Mouse (Mus musculus) limb, embryonic 14.5 days (tissue): Measurements from ENCODE around the gene Nxpe4. TPM values are rescaled to one million over a fixed set of nuclear protein-coding genes. Genes with fewer than 3 reads are reported as not detected.
A peak's percentile ranks its signal among the peaks of the same experiment; 100 is the strongest.

ENCODE experiments used
- ATAC-seq: fragments of 200-750 bp; cut with Nextera tagmentation; 2 replicates; pipeline ENCODE4 v1.8.0; 2017; ENCODE audit warnings: low read depth, moderate number of reproducible peaks, moderate TSS enrichment; ENCODE audit not compliant: low FRiP score
- DNase-seq: peaks from one replicate; pipeline ENCODE4 v3.0.0-alpha.2; 2015; ENCODE audit warnings: low spot score
- H3K27ac ChIP-seq: fragments of 300-500 bp; sonication (generic); replicated peaks from 2 replicates; pipeline ENCODE4 v1.5.1; 2014; ENCODE audit warnings: low read depth, mild to moderate bottlenecking, low read length, moderate library complexity, mixed read lengths
- H3K27me3 ChIP-seq: fragments of 300-500 bp; sonication (generic); 2 replicates; pipeline ENCODE4 v1.6.1; 2014; ENCODE audit warnings: low read length, mixed read lengths; ENCODE audit not compliant: control insufficient read depth, insufficient read depth
- H3K36me3 ChIP-seq: fragments of 300-500 bp; sonication (generic); 2 replicates; pipeline ENCODE4 v1.6.1; 2014; ENCODE audit warnings: mild to moderate bottlenecking, low read length, moderate library complexity, mixed read lengths; ENCODE audit not compliant: control insufficient read depth, insufficient read depth
- H3K4me1 ChIP-seq: fragments of 300-500 bp; sonication (generic); 2 replicates; pipeline ENCODE4 v1.6.1; 2014; ENCODE audit warnings: antibody characterized with exemption, low read length, mixed read lengths; ENCODE audit not compliant: control insufficient read depth, insufficient read depth
- H3K4me2 ChIP-seq: fragments of 300-500 bp; sonication (generic); replicated peaks from 2 replicates; pipeline ENCODE4 v1.6.1; 2014; ENCODE audit warnings: low read depth, mild to moderate bottlenecking, low read length, moderate library complexity; ENCODE audit not compliant: severe bottlenecking
- H3K4me3 ChIP-seq: fragments of 300-500 bp; sonication (generic); replicated peaks from 2 replicates; pipeline ENCODE4 v1.5.1; 2014; ENCODE audit warnings: low read length
- H3K9ac ChIP-seq: fragments of 300-500 bp; sonication (generic); 2 replicates; pipeline ENCODE4 v1.6.1; 2014; ENCODE audit warnings: mild to moderate bottlenecking, low read depth, low read length, moderate library complexity; ENCODE audit not compliant: severe bottlenecking
- H3K9me3 ChIP-seq: fragments of 300-500 bp; sonication (generic); 2 replicates; pipeline ENCODE4 v1.6.1; 2016; ENCODE audit warnings: low read length; ENCODE audit not compliant: control insufficient read depth
- POLR2A ChIP-seq: fragments of 200-500 bp; IDR thresholded peaks from 2 replicates; pipeline ENCODE4 v1.8.0; 2012; ENCODE audit warnings: inconsistent platforms, mild to moderate bottlenecking, moderate library complexity, borderline replicate concordance; ENCODE audit not compliant: insufficient read depth, insufficient read length; ENCODE audit errors: extremely low read depth
- WGBS: fragments of 180-500 bp; shearing (Covaris S2); extraction: QIAGEN DNeasy Blood & Tissue Kit; methylation state at CpG from one replicate; pipeline ENCODE4 v1.1.7; 2014; 5-methylcytosine and 5-hydroxymethylcytosine counted together
- polyA plus RNA-seq, 2 experiments: library from polyadenylated mRNA; depleted of rRNA in 1 of 2; stranded (reverse) in 1 of 2; unstranded in 1 of 2; fragments of >200 nt; fragmentation: Nextera tagmentation in 1 of 2; extraction: Ambion mirVana in 1 of 2; gene quantifications; 2 replicates each; pipeline versions ENCODE4 v1.2.1 to v1.2.3; 2012 to 2014

Nxpe4 gene
- polyA plus RNA-seq, 2 experiments, result 6.3 to 8.2 TPM

DNA sequence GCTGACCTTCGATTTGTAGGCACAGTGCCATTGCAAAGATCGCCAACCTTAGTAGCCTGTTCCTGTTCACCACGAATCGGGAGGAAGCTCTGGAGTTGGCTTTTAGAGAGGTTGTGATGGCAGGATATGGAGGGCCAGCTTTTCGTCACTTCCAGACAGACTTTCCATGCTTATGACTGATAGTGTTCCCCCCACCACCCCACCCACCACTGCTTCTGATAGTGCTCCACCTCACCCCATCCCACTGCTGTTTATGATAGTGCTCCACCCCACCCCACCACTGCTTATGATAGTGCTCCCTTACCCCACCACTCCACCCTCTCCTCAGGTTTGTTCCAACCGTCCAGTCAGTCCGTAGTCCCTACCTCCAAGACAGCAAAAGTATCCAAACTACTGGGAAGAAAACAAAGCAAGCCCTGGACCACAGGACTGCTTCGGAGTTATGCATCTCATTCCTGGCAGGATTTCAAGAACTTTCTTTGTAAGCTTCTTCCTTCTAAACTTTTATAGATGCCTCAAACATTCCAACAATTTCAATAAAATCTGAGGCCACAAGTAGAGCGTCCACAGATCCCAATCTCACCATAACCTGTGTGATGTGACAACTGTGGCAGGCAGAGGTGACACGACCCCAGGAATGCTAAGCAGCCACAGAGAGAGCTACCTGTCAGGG, 179.0 kb downstream of the Nxpe4 start:
- DNase-seq (peak; percentile 66), ATAC-seq (no peak)
- H3K4me2 ChIP-seq, result no peak overlapping the region
- no peaks in the 10 kb centered on the region for H3K36me3 ChIP-seq
- no peak overlapping the region for H3K4me3 ChIP-seq
- 0 out of 2 replicates have a peak overlapping the region, but pooled peaks have one; percentile 41 for H3K27ac ChIP-seq
- no peaks in the 10 kb centered on the region for H3K27me3 ChIP-seq
- H3K4me1 ChIP-seq, result peaks cover 13% of the 10 kb centered on the region
- no peak overlapping the region for H3K9ac ChIP-seq
- no peak for TF ChIP-seq POLR2A
- 61% methylated on average over 10 of the region's 10 CpGs for WGBS
- no peaks in the 10 kb centered on the region for H3K9me3 ChIP-seq

DNA sequence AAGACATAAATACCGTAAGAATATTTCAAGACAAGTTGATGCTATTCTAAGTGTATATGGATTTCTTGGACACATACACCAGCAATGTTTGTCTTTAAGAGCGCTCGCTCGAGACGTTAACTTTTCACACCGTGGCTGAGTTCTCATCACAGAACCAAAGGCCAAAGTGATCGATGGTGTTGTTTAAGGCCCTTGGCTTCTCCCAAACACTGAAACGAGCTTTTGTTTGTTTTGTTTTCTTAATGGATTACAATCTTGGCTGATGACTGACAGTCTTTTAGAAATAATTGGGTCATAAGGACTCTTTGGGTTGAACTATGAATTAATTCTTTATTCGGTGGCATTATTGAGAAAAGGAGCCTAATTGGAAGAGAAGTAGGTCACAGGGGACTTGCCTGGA, 183.6 kb downstream of the Nxpe4 start:
- 87% methylated on average over 9 of the region's 9 CpGs for WGBS

GRCm38 (mm10) chr9:48345866-48346265, 184.0 kb downstream of the Nxpe4 start:
- Histone ChIP-seq H3K9ac (no peak overlapping the region), H3K4me1 (peaks cover 6% of the 10 kb centered on the region), H3K4me3 (no peak overlapping the region), H3K9me3 (no peaks in the 10 kb centered on the region), H3K27ac (no peak overlapping the region), H3K27me3 (no peaks in the 10 kb centered on the region), H3K4me2 (no peak overlapping the region), H3K36me3 (no peaks in the 10 kb centered on the region)
- no peak for TF ChIP-seq POLR2A
- DNase-seq (no peak), ATAC-seq (no peak)
- WGBS, result 91% methylated on average over 3 of the region's 3 CpGs

More for the DNA sequence above, 183.6 kb downstream of the Nxpe4 start:
- Histone ChIP-seq H3K4me3 (no peak overlapping the region), H3K27ac (no peak overlapping the region), H3K27me3 (no peaks in the 10 kb centered on the region), H3K9me3 (no peaks in the 10 kb centered on the region), H3K4me1 (peaks cover 11% of the 10 kb centered on the region), H3K4me2 (no peak overlapping the region), H3K9ac (no peak overlapping the region), H3K36me3 (no peaks in the 10 kb centered on the region)
- DNase-seq, result no peak
- no peak for TF ChIP-seq POLR2A
- no peak for ATAC-seq

DNA sequence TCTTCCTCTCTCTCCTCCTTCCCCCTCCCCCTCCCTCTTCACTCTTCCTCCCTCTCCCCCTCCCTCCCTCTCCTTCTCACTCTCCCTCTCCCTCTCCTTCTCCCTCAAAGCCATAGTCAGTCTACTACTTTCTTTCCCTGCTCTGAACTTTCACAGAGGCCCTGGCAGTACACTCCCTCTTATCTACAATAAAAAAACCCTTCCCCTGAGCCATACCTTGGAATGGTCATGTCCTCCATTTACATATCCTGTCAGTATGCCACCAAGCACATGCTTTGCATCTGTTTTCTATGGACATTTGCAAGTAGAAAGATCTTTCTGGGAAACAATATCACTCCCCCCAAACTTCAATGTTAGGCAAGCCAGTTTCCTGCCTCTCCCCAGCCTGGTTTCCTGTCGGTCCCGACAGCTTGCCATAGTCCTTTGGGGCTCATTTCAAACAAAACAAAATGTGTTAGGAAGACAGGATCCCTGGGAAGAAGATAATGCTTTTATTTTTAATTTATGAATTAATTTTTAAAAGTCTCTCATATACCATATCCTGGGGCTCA, 191.4 kb downstream of the Nxpe4 start, which contains the start of gene Nxpe2:
Gene Nxpe2 (minus strand): TSS at position 307 of the 551 bp plus-strand sequence.
- Histone ChIP-seq H3K9ac (no peak within 1 kb of the TSS), H3K27ac (no peak within 1 kb of the TSS), H3K4me1 (peaks cover 17% of the 10 kb centered on the region; the same call in 1 of the 2 replicates), H3K4me3 (no peak within 1 kb of the TSS), H3K4me2 (no peak within 1 kb of the TSS), H3K36me3 (no peaks in the 10 kb centered on the region), H3K27me3 (no peaks in the 10 kb centered on the region), H3K9me3 (no peaks in the 10 kb centered on the region)
- WGBS, result 34% methylated on average over 2 of the region's 2 CpGs
- ATAC-seq (no peak), DNase-seq (no peak)
- TF ChIP-seq POLR2A, result no peak

- no peak overlapping the region for H3K4me2 ChIP-seq
- no peak; the same call in 1 of the 2 replicates for ATAC-seq
- H3K27ac ChIP-seq, result no peak overlapping the region
- no peaks in the 10 kb centered on the region for H3K36me3 ChIP-seq
- 31% methylated on average over 4 of the region's 4 CpGs for WGBS
- H3K9me3 ChIP-seq, result no peaks in the 10 kb centered on the region
- H3K9ac ChIP-seq, result no peak overlapping the region
- no peaks in the 10 kb centered on the region for H3K27me3 ChIP-seq
- peak; percentile 31 for DNase-seq
- H3K4me1 ChIP-seq, result peaks cover 17% of the 10 kb centered on the region; the same call in 1 of the 2 replicates
- no peak for TF ChIP-seq POLR2A
- H3K4me3 ChIP-seq, result no peak overlapping the region
These were observed 192.3 kb downstream of the Nxpe4 start for GRCm38 (mm10) chr9:48354122-48354521.
